Mouse (Mus musculus) brain, embryonic 14.5 days (tissue): ENCODE data around the gene Foxn1. TPM values are rescaled to one million over a fixed set of nuclear protein-coding genes. Genes with fewer than 3 reads are reported as not detected.

Experiments
- DNase-seq: peaks from one replicate; pipeline ENCODE4 v3.0.0-alpha.2; 2011; ENCODE audit warnings: low read depth
- CTCF ChIP-seq: fragments of 200-500 bp; IDR thresholded peaks from 2 replicates; pipeline ENCODE4 v1.5.1; 2012; ENCODE audit warnings: inconsistent platforms, mild to moderate bottlenecking, moderate library complexity, borderline replicate concordance; ENCODE audit not compliant: insufficient read depth, insufficient read length; ENCODE audit errors: extremely low read depth
- POLR2A ChIP-seq: fragments of 200-500 bp; IDR thresholded peaks from 2 replicates; pipeline ENCODE4 v1.6.1; 2012; ENCODE audit warnings: mild to moderate bottlenecking, inconsistent platforms, borderline replicate concordance; ENCODE audit not compliant: poor library complexity, insufficient read depth, insufficient read length, severe bottlenecking; ENCODE audit errors: extremely low read depth
- polyA plus RNA-seq: library from polyadenylated mRNA; depleted of rRNA; stranded (reverse); fragments of >200 nt; gene quantifications from 2 replicates; pipeline ENCODE4 v1.2.3, GENCODE M21; 2012; rRNA removed

The Foxn1 gene
- polyA plus RNA-seq = 0.03 TPM in 2 replicates

DNA sequence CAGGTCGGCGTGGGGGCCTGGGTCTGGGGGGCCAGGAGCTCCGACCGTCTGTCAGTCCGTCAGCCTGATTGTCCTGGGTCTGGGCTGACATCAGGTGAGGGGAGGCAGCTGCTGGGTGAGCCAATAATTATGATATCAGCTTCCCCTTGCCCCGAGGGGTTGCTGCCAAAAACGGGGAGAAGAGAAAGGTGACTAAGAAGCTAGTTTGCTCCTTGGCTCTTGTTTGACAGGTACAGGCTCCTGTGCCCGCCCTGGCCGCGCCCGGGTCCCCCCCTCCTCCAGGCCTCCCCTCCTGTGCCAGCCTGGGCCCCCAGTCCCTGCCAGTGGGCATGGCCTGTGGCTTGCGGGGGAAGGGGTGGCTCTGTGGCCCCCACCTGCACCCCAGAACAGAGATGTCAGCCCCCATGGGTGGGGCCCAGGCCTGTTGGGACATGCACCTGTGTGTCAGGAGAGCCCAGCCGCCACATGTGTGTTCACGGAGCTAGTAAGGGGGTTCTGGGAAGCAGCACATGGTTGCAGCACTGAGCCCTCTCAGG lies at the start of gene Foxn1:
Gene Foxn1 (minus strand): TSS at position 51 of the 536 bp plus-strand sequence.
- no peak for TF ChIP-seq CTCF
- no peak for TF ChIP-seq POLR2A
- DNase-seq = no peak

DNA sequence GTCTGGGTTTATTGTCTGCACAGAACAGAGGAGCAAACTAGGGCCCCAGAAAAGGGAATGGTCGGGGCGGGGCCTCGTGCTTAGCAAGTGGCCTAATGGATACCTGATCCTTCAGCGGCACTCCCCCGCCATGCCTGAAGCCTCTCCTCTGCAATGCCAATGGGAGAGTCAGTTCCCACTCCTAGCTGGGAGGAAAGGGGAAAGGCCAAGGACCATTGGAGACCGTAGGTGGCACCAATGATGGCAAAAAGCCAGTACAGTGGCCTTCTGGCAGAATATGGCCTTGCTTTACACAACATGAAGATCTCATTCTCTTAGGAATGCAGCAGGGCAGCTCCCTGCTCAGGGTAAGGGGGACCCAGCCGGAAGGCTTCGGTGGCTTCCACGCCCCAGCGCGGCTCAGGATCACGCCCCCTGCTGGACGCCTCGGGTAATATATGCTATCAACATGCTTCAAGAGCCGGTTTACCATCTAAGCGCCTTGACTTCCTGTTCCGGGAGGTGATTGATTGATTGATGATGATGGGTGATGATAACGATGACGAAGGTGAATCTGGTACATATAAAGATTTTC lies 49.5 kb upstream of the Foxn1 start:
- peak; percentile 69 for TF ChIP-seq CTCF
- TF ChIP-seq POLR2A = no peak
- peak; percentile 33 for DNase-seq

DNA sequence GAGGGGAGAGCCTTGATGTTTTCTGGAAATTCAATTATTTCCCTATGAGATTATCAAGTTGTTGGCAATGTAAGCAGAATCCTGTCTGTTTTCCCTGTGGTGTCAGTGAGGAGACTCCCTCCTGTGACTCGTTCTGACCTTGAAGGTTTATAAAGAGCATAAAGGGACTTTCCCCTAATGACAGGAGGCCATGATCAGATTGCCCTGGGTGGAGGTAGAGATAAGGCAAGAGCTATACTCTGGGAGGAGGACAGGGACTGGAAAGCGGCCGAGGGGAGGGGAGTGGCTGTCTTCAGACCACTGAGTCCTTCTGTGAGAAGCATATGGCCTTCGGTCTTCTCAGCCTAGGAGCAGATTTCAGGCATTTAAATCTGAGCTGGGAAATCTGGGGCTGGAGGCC lies 47.7 kb upstream of the Foxn1 start:
- no peak for DNase-seq
- no peak for TF ChIP-seq POLR2A
- TF ChIP-seq CTCF = no peak

DNA sequence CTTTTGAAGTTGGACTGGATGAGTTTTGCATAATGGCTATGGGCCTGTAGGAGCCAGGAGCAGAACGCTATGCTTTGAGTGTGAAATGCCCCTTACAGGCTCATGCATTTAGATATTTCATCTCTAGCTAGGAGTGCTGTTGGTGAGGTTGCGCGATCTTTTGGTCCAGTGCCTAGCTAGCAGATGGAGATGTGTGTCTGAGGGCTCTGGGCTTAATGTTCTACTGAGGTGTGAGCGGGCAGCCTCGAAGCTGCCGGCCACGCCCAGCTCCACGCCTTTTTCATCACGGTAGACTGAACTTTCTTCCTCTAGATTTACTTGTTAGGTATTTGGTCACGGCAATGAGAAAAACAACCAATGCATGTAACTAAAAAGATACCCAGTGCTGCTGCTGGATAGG lies 44.8 kb upstream of the Foxn1 start:
- no peak for DNase-seq
- TF ChIP-seq POLR2A = no peak
- no peak for TF ChIP-seq CTCF

DNA sequence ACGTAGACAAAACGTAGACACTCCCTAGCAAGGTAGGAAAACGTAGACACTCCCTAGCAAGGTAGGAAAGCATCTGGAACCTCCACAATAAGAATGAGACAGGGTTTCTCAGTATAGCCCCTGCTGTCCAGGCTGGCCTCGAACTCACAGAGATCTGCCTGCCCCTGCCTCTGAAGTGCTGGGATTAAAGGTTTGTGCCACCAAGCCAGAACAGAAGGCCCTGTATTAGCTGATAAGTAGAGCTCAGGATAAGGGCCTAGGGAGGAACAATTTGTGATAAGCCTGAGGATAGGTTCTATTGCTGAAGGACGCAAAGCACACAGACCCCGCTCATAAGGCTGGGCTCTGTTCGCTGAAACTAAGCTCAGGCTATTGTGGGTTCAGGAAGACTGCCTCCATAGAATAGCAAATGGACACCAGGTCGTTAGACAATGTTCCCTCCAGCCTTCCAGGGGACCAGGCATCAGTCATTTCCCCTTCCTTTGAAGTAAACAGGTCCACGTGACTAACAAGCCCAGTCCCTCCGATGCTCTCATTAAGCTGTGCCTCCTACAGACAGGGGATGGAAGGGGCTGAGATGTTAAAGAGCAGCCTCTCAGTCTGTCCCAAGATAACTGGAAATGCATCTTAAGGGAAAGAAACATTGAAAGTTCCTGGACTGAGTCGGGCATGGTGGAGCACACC lies 44.0 kb upstream of the Foxn1 start:
- DNase-seq = peak; percentile 11
- TF ChIP-seq POLR2A (no peak), CTCF (no peak)

DNA sequence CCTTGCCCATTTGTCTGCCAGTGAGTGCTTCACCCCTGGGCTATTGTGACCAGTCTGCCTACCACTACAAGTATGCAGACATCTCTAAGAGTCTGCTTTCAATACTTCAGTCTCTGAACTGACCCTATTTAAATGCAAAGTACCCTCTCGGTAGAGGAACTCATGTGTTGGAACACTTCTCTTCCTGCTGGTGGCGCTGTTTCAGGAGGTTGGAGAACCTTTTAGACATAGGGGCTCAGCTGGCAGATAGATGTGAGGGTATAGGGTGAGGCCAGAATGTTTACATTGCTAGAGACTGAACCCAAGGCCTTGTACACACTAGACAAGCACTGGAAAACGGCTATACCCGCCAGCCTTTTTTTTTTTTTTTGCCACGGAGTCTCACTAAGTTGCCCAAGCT lies 42.0 kb upstream of the Foxn1 start:
- DNase-seq = no peak
- TF ChIP-seq POLR2A (no peak), CTCF (no peak)

DNA sequence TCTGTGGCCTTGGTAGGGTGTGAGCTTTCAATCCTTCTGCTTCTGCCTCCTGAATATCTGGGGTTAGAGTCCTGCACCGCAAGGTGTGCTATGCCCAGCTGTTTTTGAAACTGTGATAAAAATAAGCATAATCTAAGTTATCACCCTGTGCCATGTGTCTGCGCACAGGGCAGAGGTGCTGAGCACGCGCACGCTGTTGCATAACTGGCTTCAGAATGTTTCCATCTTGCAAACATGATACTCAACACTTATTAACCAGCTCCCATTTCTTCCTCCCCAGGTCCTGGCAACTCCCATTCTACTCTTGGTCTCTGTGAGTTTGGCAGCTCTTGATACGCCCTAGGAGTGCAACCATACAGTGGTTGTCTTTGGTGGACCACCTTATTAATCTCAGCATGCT lies 41.3 kb upstream of the Foxn1 start:
- no peak for DNase-seq
- TF ChIP-seq POLR2A (no peak), CTCF (no peak)

DNA sequence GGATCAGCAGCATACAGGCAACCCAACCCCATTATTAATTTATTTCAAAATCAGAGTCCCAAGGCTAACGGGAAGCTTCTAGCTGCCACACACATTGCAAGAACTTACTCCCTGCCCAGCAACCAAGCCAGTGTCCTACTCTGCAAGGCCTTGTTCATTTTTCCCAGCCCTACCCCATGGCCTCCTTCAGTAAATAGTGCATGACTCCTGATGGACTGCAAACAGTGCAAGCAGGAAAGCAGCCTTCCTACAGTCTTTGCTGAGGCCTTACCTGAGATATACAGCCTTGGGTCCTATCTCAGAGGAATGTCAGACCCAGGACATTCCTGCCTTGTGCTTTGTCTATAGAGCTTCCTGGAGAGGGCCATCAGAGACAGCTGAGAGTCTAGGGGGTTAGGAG lies 39.2 kb upstream of the Foxn1 start:
- TF ChIP-seq POLR2A = no peak
- no peak for TF ChIP-seq CTCF
- no peak for DNase-seq

DNA sequence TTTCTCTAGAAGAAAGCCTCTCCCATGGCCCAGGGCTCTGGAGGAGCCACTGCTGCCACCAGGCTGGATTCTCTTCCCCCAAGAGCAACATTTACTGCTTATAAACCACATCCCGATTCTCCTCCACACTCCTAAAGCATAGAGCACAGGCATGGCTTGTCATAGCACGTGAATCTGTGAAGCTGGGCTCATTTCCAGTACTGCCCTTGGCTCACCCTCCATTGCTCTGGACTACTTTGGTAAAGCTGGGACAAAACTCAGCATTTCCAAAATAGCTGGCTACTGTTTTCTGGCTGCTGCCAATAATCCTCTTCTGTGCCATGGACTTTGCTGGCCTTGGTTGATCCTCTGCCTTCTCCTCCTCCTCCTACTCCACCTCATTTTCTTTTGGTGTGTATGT lies 38.0 kb upstream of the Foxn1 start:
- peak; percentile 13 for DNase-seq
- no peak for TF ChIP-seq CTCF
- TF ChIP-seq POLR2A = no peak

DNA sequence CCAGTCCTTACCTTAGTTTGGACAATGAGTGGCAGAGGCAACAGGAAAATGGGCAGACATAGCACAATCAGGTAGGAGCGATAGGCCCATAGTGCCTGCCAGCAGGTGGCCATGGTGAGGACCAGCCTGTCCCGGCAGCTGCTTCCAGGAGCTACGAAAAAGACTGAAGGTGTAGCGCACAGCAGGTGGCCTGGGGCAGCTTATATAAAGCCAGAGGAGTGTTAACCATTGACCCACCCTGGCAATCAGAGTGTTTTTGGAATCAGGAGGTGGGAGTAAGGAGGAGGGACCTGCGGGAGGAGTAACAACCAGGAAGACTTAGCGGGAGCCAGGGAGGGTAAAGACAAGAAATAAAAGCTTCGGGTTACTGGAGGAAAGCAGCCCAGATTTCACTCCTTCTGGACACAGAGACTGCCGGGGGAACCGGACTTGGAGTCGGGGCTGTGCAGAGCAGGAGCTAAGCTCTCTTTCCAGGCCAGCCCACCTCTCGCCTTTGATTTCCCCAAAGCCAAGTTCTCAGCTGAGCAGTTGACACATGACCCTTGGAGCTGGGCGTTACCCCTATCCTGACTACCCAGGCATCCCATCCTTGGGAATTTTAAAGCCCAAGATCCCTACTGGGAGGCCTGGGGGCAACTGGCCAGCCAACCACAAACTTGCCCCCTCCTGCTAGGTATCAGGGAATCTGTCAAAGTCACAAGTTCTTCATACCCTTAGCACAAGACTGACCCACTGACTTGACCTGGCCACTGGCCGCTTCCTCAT lies 35.9 kb upstream of the Foxn1 start, which contains the start of gene Slc13a2:
Gene Slc13a2 (minus strand): TSS at position 163 of the 765 bp plus-strand sequence.
- TF ChIP-seq POLR2A (no peak), CTCF (no peak)
- no peak for DNase-seq

DNA sequence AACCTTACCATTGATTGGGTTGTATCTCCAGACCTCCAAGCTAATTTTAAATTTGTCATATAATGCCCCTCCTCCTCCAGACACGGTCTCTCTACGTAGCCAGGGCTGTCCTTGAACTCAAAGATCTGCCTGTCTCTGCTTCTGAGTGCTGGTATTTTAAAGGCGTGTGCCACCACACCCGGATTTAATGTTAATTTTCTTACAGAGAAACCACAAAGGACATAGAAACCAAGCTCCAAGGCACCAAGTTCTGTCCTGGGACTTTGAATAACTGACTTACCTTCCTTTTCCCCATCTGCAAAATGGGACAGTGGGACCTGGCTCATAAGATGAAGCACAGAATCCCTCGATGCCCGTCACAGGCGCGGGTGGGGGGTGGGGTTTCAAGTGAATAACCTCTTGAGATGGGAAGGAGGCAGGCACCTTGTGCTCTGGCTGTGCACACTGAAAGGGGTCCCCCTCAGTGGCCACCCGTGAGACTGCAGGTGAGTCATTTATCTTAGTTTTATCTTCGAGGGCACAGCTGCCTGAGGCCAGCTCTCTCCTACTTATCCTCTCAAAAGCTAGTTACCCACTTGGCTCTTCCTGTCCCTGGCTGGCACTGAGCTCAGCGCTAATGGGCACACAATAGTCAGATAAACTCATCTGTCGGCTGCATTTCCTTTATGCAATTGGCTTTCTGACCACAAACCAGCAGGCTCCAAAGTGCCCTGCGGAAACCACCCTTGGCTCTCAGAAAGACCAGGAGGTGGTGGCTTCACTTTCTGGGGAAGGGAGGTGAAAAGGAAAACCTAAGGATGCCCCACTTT lies 35.0 kb upstream of the Foxn1 start:
- TF ChIP-seq POLR2A = no peak
- no peak for TF ChIP-seq CTCF
- no peak for DNase-seq

DNA sequence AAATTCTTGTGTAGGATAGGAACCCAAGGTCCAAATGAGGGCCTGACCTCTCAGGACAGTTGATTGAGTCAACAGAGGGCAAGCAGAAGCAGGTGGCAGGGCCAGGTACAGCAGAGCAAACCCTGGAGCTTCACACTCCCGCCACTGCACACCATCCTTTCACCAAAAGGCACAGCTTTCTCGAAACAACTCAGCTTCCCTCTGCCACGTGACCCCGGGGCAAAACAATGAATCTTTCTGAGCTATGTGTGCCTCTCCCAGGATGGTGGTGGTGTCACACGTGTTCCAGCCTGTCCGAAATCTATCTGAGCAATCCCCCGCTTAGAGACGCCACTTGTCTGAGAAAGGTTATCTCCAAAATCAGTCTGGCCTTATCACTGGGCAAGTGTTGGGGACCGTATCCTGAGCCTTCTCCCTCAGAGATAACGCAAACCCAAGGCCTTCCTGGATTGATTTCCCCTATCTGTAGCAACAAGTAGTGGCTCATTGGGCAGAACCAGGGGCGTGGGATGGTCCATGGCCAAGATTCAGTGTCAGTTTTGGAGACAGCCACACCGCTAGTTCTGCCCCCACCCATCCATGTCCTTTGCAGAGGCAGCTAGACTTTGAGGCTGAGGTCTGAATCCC lies 34.0 kb upstream of the Foxn1 start:
- no peak for DNase-seq
- TF ChIP-seq CTCF (no peak), POLR2A (no peak)
